Mouse (Mus musculus): ENCODE measurements around the gene Hoxa3. TPM values are rescaled to one million over a fixed set of nuclear protein-coding genes. Genes with fewer than 3 reads are reported as not detected.
A peak's percentile ranks its signal among the peaks of the same experiment; 100 is the strongest.

Hoxa3 gene
- polyA plus RNA-seq, 1 experiment from 2014 or later, result 2.2 TPM

GRCm38 (mm10) chr6:52220865-52221310, 7.8 kb upstream of the Hoxa3 start:
- H3K9me3 ChIP-seq, result no peaks in the 10 kb centered on the region
- no peaks in the 10 kb centered on the region for H3K36me3 ChIP-seq
- H3K27me3 ChIP-seq, result peaks cover 16% of the 10 kb centered on the region
- peak overlapping the region; percentile 68 for H3K4me3 ChIP-seq
- H3K4me2 ChIP-seq, result peak overlapping the region; percentile 86
- H3K4me1 ChIP-seq, result peaks cover 46% of the 10 kb centered on the region
- 13% methylated on average over 12 of the region's 12 CpGs for WGBS
- peak overlapping the region; percentile 66; the same call in 1 of the 2 replicates for H3K9ac ChIP-seq
- no peak for ATAC-seq (ENCODE audit: insufficient number of reproducible peaks, low FRiP score, low TSS enrichment, low read depth)
- peak overlapping the region; percentile 95 for H3K27ac ChIP-seq

- no peak for ATAC-seq (ENCODE audit: insufficient number of reproducible peaks, low FRiP score, low TSS enrichment, low read depth)
- peak overlapping the region; percentile 95; the same call in 1 of the 2 replicates for H3K27ac ChIP-seq
- WGBS, result 35% methylated on average over 32 of the region's 32 CpGs
- H3K4me1 ChIP-seq, result peaks cover 50% of the 10 kb centered on the region
- H3K4me3 ChIP-seq, result peak overlapping the region; percentile 68
- no peak overlapping the region for H3K9ac ChIP-seq
- H3K9me3 ChIP-seq, result no peaks in the 10 kb centered on the region
- H3K4me2 ChIP-seq, result peak overlapping the region; percentile 86
- H3K27me3 ChIP-seq, result peaks cover 21% of the 10 kb centered on the region
- H3K36me3 ChIP-seq, result no peaks in the 10 kb centered on the region
These were observed 7.1 kb upstream of the Hoxa3 start for GRCm38 (mm10) chr6:52220003-52220864.

- Histone ChIP-seq H3K4me2 (peak overlapping the region; percentile 86), H3K9ac (no peak overlapping the region), H3K4me1 (peaks cover 50% of the 10 kb centered on the region)
These were observed 6.3 kb upstream of the Hoxa3 start for GRCm38 (mm10) chr6:52219234-52219942.

GRCm38 (mm10) chr6:52218643-52219215, 5.6 kb upstream of the Hoxa3 start:
- 43% methylated on average over 14 of the region's 14 CpGs for WGBS
- Histone ChIP-seq H3K9me3 (no peaks in the 10 kb centered on the region), H3K9ac (no peak overlapping the region), H3K4me2 (peak overlapping the region; percentile 83; the same call in 1 of the 2 replicates), H3K27ac (0 out of 2 replicates have a peak overlapping the region, but pooled peaks have one; percentile 17), H3K36me3 (no peaks in the 10 kb centered on the region), H3K4me1 (peaks cover 51% of the 10 kb centered on the region), H3K4me3 (no peak overlapping the region), H3K27me3 (peaks cover 32% of the 10 kb centered on the region)
- no peak for ATAC-seq (ENCODE audit: insufficient number of reproducible peaks, low FRiP score, low TSS enrichment, low read depth)

More at GRCm38 (mm10) chr6:52219234-52219942, 6.3 kb upstream of the Hoxa3 start:
- Histone ChIP-seq H3K36me3 (no peaks in the 10 kb centered on the region), H3K9me3 (no peaks in the 10 kb centered on the region), H3K27ac (0 out of 2 replicates have a peak overlapping the region, but pooled peaks have one; percentile 17), H3K4me3 (no peak overlapping the region), H3K27me3 (peaks cover 30% of the 10 kb centered on the region)
- 75% methylated on average over 9 of the region's 9 CpGs for WGBS
- no peak for ATAC-seq (ENCODE audit: insufficient number of reproducible peaks, low FRiP score, low TSS enrichment, low read depth)

- Histone ChIP-seq H3K27me3 (peaks cover 32% of the 10 kb centered on the region), H3K4me3 (peak overlapping the region; percentile 53), H3K27ac (peak overlapping the region; percentile 82), H3K4me2 (peak overlapping the region; percentile 83), H3K9ac (peak overlapping the region; percentile 34), H3K4me1 (peaks cover 54% of the 10 kb centered on the region), H3K36me3 (no peaks in the 10 kb centered on the region), H3K9me3 (no peaks in the 10 kb centered on the region)
- ATAC-seq (ENCODE audit: insufficient number of reproducible peaks, low FRiP score, low TSS enrichment, low read depth), result no peak
- 19% methylated on average over 23 of the region's 23 CpGs for WGBS
These were observed 4.9 kb upstream of the Hoxa3 start for GRCm38 (mm10) chr6:52217895-52218642.

- Histone ChIP-seq H3K4me1 (peaks cover 61% of the 10 kb centered on the region), H3K27ac (peak overlapping the region; percentile 89), H3K36me3 (no peaks in the 10 kb centered on the region), H3K9me3 (no peaks in the 10 kb centered on the region), H3K27me3 (peaks cover 32% of the 10 kb centered on the region), H3K9ac (peak overlapping the region; percentile 45), H3K4me3 (peak overlapping the region; percentile 53), H3K4me2 (peak overlapping the region; percentile 83)
- under 1% methylated on average over 25 of the region's 25 CpGs for WGBS
- peak; percentile 68 for ATAC-seq (ENCODE audit: insufficient number of reproducible peaks, low FRiP score, low TSS enrichment, low read depth)
These were observed 4.3 kb upstream of the Hoxa3 start for GRCm38 (mm10) chr6:52217459-52217768.

GRCm38 (mm10) chr6:52216691-52217458, 3.7 kb upstream of the Hoxa3 start:
- under 1% methylated on average over 60 of the region's 60 CpGs for WGBS
- Histone ChIP-seq H3K4me1 (peaks cover 60% of the 10 kb centered on the region), H3K36me3 (no peaks in the 10 kb centered on the region), H3K27me3 (peaks cover 32% of the 10 kb centered on the region), H3K4me3 (peak overlapping the region; percentile 53), H3K27ac (peak overlapping the region; percentile 89), H3K4me2 (peak overlapping the region; percentile 83), H3K9me3 (no peaks in the 10 kb centered on the region), H3K9ac (peak overlapping the region; percentile 45)
- ATAC-seq (ENCODE audit: insufficient number of reproducible peaks, low FRiP score, low TSS enrichment, low read depth), result no peak

GRCm38 (mm10) chr6:52215771-52216535, 2.8 kb upstream of the Hoxa3 start:
- Histone ChIP-seq H3K9ac (peak overlapping the region; percentile 45; the same call in 1 of the 2 replicates), H3K36me3 (no peaks in the 10 kb centered on the region), H3K27ac (0 out of 2 replicates have a peak overlapping the region, but pooled peaks have one; percentile 89), H3K27me3 (peaks cover 35% of the 10 kb centered on the region), H3K4me2 (peak overlapping the region; percentile 83), H3K4me1 (peaks cover 61% of the 10 kb centered on the region), H3K4me3 (peak overlapping the region; percentile 53), H3K9me3 (no peaks in the 10 kb centered on the region)
- 4% methylated on average over 30 of the region's 30 CpGs for WGBS
- no peak for ATAC-seq (ENCODE audit: insufficient number of reproducible peaks, low FRiP score, low TSS enrichment, low read depth)

- Histone ChIP-seq H3K27me3 (peaks cover 38% of the 10 kb centered on the region), H3K4me2 (peak overlapping the region; percentile 83; the same call in 1 of the 2 replicates), H3K9ac (no peak overlapping the region), H3K9me3 (no peaks in the 10 kb centered on the region), H3K4me1 (peaks cover 60% of the 10 kb centered on the region), H3K4me3 (no peak overlapping the region), H3K36me3 (no peaks in the 10 kb centered on the region), H3K27ac (no peak overlapping the region)
- no peak for ATAC-seq (ENCODE audit: insufficient number of reproducible peaks, low FRiP score, low TSS enrichment, low read depth)
- WGBS, result 58% methylated on average over 3 of the region's 3 CpGs
These were observed 1.9 kb upstream of the Hoxa3 start for GRCm38 (mm10) chr6:52215070-52215469.

GRCm38 (mm10) chr6:52214271-52214670, 1.1 kb upstream of the Hoxa3 start:
- Histone ChIP-seq H3K36me3 (no peaks in the 10 kb centered on the region), H3K4me2 (no peak overlapping the region), H3K9ac (no peak overlapping the region), H3K4me1 (peaks cover 64% of the 10 kb centered on the region), H3K27ac (no peak overlapping the region), H3K9me3 (no peaks in the 10 kb centered on the region), H3K4me3 (no peak overlapping the region), H3K27me3 (peaks cover 40% of the 10 kb centered on the region)
- no peak for ATAC-seq (ENCODE audit: insufficient number of reproducible peaks, low FRiP score, low TSS enrichment, low read depth)
- 50% methylated on average over 5 of the region's 5 CpGs for WGBS
